Mouse (Mus musculus) midbrain, embryonic 10.5 days (tissue): ENCODE data around the gene Gm20388. TPM values are rescaled to one million over a fixed set of nuclear protein-coding genes. Genes with fewer than 3 reads are reported as not detected.

Experiments
- DNase-seq: peaks from one replicate; pipeline ENCODE4 v3.0.0-alpha.2; 2017; ENCODE audit warnings: low spot score
- H3K27ac ChIP-seq: fragments of 300-500 bp; sonication (generic); replicated peaks from 2 replicates; pipeline ENCODE4 v1.5.1; 2016; ENCODE audit warnings: mild to moderate bottlenecking
- H3K27me3 ChIP-seq: fragments of 300-500 bp; sonication (generic); 2 replicates; pipeline ENCODE4 v1.6.1; 2016; ENCODE audit warnings: low read depth, mild to moderate bottlenecking; ENCODE audit not compliant: poor library complexity, severe bottlenecking
- H3K36me3 ChIP-seq: fragments of 300-500 bp; sonication (generic); 2 replicates; pipeline ENCODE4 v1.6.1; 2016; ENCODE audit warnings: mild to moderate bottlenecking, moderate library complexity
- H3K4me1 ChIP-seq: fragments of 300-500 bp; sonication (generic); 2 replicates; pipeline ENCODE4 v1.6.1; 2016
- H3K4me3 ChIP-seq: fragments of 300-500 bp; sonication (generic); 2 replicates; pipeline ENCODE4 v1.5.1; 2016; ENCODE audit warnings: mild to moderate bottlenecking, moderate library complexity
- H3K9me3 ChIP-seq: fragments of 300-500 bp; sonication (generic); replicated peaks from 2 replicates; pipeline ENCODE4 v1.6.1; 2016; ENCODE audit warnings: mild to moderate bottlenecking
- WGBS: fragments of 180-500 bp; shearing (Covaris S2); methylation state at CpG from one replicate; pipeline ENCODE4 v1.1.7; 2016; 5-methylcytosine and 5-hydroxymethylcytosine counted together
- polyA plus RNA-seq: library from polyadenylated mRNA; unstranded; fragments of >200 nt; fragmentation: Nextera tagmentation; extraction: Ambion mirVana; gene quantifications from 2 replicates; pipeline ENCODE4 v1.2.1, GENCODE M21; 2016

The Gm20388 gene
- polyA plus RNA-seq, 1 experiment from 2014 or later = 7.1 TPM

GRCm38 (mm10) chr8:120300601-120301141 is 390.0 kb downstream of the Gm20388 start:
- peaks cover 88% of the 10 kb centered on the region for H3K4me1 ChIP-seq
- H3K27me3 ChIP-seq = peaks cover 55% of the 10 kb centered on the region
- peak overlapping the region; percentile 78 for H3K27ac ChIP-seq
- peak overlapping the region; percentile 21 for H3K4me3 ChIP-seq
- H3K9me3 ChIP-seq = no peaks in the 10 kb centered on the region
- DNase-seq = peak; percentile 79
- 3% methylated on average over 13 of the region's 13 CpGs for WGBS
- H3K36me3 ChIP-seq = no peaks in the 10 kb centered on the region

- H3K36me3 ChIP-seq = no peaks in the 10 kb centered on the region
- peak overlapping the region; percentile 82 for H3K27ac ChIP-seq
- H3K4me1 ChIP-seq = peaks cover 88% of the 10 kb centered on the region
- H3K4me3 ChIP-seq = no peak overlapping the region
- no peak for DNase-seq
- 68% methylated on average over 11 of the region's 11 CpGs for WGBS
- H3K27me3 ChIP-seq = peaks cover 80% of the 10 kb centered on the region
- H3K9me3 ChIP-seq = no peaks in the 10 kb centered on the region
Observed at GRCm38 (mm10) chr8:120302941-120303675, 392.5 kb downstream of the Gm20388 start.

GRCm38 (mm10) chr8:120304097-120304496 is 393.5 kb downstream of the Gm20388 start:
- whole genome bisulfite sequencing = 21% methylated on average over 9 of the region's 9 CpGs
- no peak for DNase-seq

GRCm38 (mm10) chr8:120305800-120306385 is 395.3 kb downstream of the Gm20388 start:
- peak overlapping the region; percentile 84 for H3K27ac ChIP-seq
- H3K27me3 ChIP-seq = peaks cover 93% of the 10 kb centered on the region
- no peak for DNase-seq
- no peaks in the 10 kb centered on the region for H3K9me3 ChIP-seq
- no peaks in the 10 kb centered on the region for H3K36me3 ChIP-seq
- peaks cover 91% of the 10 kb centered on the region for H3K4me1 ChIP-seq
- no peak overlapping the region for H3K4me3 ChIP-seq
- WGBS = 74% methylated on average over 10 of the region's 10 CpGs

More at GRCm38 (mm10) chr8:120304097-120304496, 393.5 kb downstream of the Gm20388 start:
- peak overlapping the region; percentile 82 for H3K27ac ChIP-seq
- peaks cover 88% of the 10 kb centered on the region for H3K4me1 ChIP-seq
- H3K27me3 ChIP-seq = peaks cover 88% of the 10 kb centered on the region
- H3K4me3 ChIP-seq = no peak overlapping the region
- H3K9me3 ChIP-seq = no peaks in the 10 kb centered on the region
- no peaks in the 10 kb centered on the region for H3K36me3 ChIP-seq

- WGBS = 4% methylated on average over 16 of the region's 16 CpGs
- peak overlapping the region; percentile 16; the same call in 1 of the 2 replicates for H3K4me3 ChIP-seq
Observed at GRCm38 (mm10) chr8:120307103-120307502, 396.5 kb downstream of the Gm20388 start.

GRCm38 (mm10) chr8:120307528-120307927 is 396.9 kb downstream of the Gm20388 start:
- peaks cover 96% of the 10 kb centered on the region for H3K27me3 ChIP-seq
- no peak for DNase-seq
- 49% methylated on average over 11 of the region's 11 CpGs for WGBS
- no peak overlapping the region for H3K4me3 ChIP-seq
- no peaks in the 10 kb centered on the region for H3K36me3 ChIP-seq
- peaks cover 99% of the 10 kb centered on the region for H3K4me1 ChIP-seq
- peak overlapping the region; percentile 84 for H3K27ac ChIP-seq
- H3K9me3 ChIP-seq = no peaks in the 10 kb centered on the region

More at GRCm38 (mm10) chr8:120307103-120307502, 396.5 kb downstream of the Gm20388 start:
- Histone ChIP-seq H3K9me3 (no peaks in the 10 kb centered on the region), H3K36me3 (no peaks in the 10 kb centered on the region), H3K27me3 (peaks cover 97% of the 10 kb centered on the region), H3K4me1 (peaks cover 98% of the 10 kb centered on the region), H3K27ac (peak overlapping the region; percentile 84)
- DNase-seq = peak; percentile 70

- H3K4me3 ChIP-seq = 0 out of 2 replicates have a peak overlapping the region, but pooled peaks have one; percentile 11
- 33% methylated on average over 8 of the region's 8 CpGs for WGBS
- H3K36me3 ChIP-seq = no peaks in the 10 kb centered on the region
- no peaks in the 10 kb centered on the region for H3K9me3 ChIP-seq
- H3K27me3 ChIP-seq = peaks cover 90% of the 10 kb centered on the region
- DNase-seq = no peak
- H3K27ac ChIP-seq = peak overlapping the region; percentile 84
- H3K4me1 ChIP-seq = peaks cover 94% of the 10 kb centered on the region
Observed at GRCm38 (mm10) chr8:120308131-120308530, 397.5 kb downstream of the Gm20388 start.

- H3K27me3 ChIP-seq = peaks cover 88% of the 10 kb centered on the region
- H3K9me3 ChIP-seq = no peaks in the 10 kb centered on the region
- peak overlapping the region; percentile 84 for H3K27ac ChIP-seq
- H3K36me3 ChIP-seq = no peaks in the 10 kb centered on the region
- DNase-seq = no peak
- H3K4me3 ChIP-seq = 0 out of 2 replicates have a peak overlapping the region, but pooled peaks have one; percentile 11
- peaks cover 92% of the 10 kb centered on the region for H3K4me1 ChIP-seq
- WGBS = 48% methylated on average over 9 of the region's 9 CpGs
Observed at GRCm38 (mm10) chr8:120308553-120308952, 397.9 kb downstream of the Gm20388 start.

- peaks cover 92% of the 10 kb centered on the region for H3K4me1 ChIP-seq
- H3K4me3 ChIP-seq = peak overlapping the region; percentile 18; the same call in 1 of the 2 replicates
- peak overlapping the region; percentile 84 for H3K27ac ChIP-seq
- H3K27me3 ChIP-seq = peaks cover 91% of the 10 kb centered on the region
- H3K9me3 ChIP-seq = no peaks in the 10 kb centered on the region
- H3K36me3 ChIP-seq = no peaks in the 10 kb centered on the region
- WGBS = 49% methylated on average over 18 of the region's 18 CpGs
- peak; percentile 83 for DNase-seq
Observed at GRCm38 (mm10) chr8:120309326-120309725, 398.7 kb downstream of the Gm20388 start.

- Histone ChIP-seq H3K9me3 (no peaks in the 10 kb centered on the region), H3K4me1 (peaks cover 90% of the 10 kb centered on the region), H3K36me3 (no peaks in the 10 kb centered on the region), H3K4me3 (no peak overlapping the region), H3K27me3 (peaks cover 91% of the 10 kb centered on the region), H3K27ac (peak overlapping the region; percentile 84)
- 86% methylated on average over 5 of the region's 5 CpGs for WGBS
- DNase-seq = no peak
Observed at GRCm38 (mm10) chr8:120310063-120310462, 399.4 kb downstream of the Gm20388 start.

- Histone ChIP-seq H3K9me3 (no peaks in the 10 kb centered on the region), H3K4me3 (no peak overlapping the region), H3K4me1 (peaks cover 76% of the 10 kb centered on the region), H3K27me3 (peaks cover 80% of the 10 kb centered on the region), H3K27ac (peak overlapping the region; percentile 84; the same call in 1 of the 2 replicates), H3K36me3 (no peaks in the 10 kb centered on the region)
- no peak for DNase-seq
- WGBS = 91% methylated on average over 4 of the region's 4 CpGs
Observed at GRCm38 (mm10) chr8:120312452-120312851, 401.8 kb downstream of the Gm20388 start.

GRCm38 (mm10) chr8:120313674-120314073 is 403.0 kb downstream of the Gm20388 start:
- no peak for DNase-seq
- Histone ChIP-seq H3K9me3 (no peaks in the 10 kb centered on the region), H3K4me3 (no peak overlapping the region), H3K27ac (peak overlapping the region; percentile 68), H3K27me3 (peaks cover 77% of the 10 kb centered on the region), H3K36me3 (no peaks in the 10 kb centered on the region), H3K4me1 (peaks cover 76% of the 10 kb centered on the region)
- WGBS = 75% methylated on average over 3 of the region's 3 CpGs
